In the genomic region with DNA sequence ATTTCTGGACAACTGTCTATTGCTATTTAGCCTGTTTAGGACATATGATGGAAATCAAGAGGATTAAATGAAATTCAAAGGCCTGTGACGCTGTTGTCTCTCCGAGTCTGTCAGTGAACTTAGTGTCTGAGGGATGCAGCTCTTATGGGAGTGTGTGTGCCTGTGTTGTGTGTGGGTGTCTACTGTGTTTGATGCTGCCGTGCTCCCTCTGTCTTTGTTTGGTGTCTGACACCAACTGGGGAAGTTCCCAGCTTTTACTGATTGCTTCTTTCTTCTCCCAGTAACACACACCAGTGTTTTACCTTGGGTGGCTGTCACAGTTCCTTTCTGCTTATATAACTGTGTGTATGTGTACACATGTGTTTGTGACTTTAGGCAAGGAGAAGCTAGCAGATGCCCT, we compare ENCODE assay signal across 30 mouse cellular contexts. TPM values are rescaled to one million over a fixed set of nuclear protein-coding genes. Genes with fewer than 3 reads are reported as not detected.
"Had no signal": no experiment of that assay in that cellular context is flagged by ENCODE, and none has a peak within 500 bp of the region (broad histone marks: within the 10 kb centered on the region; RNA-seq: fewer than 3 reads in every experiment).

No protein-coding gene starts in this region.

- ATAC-seq: forebrain, postnatal 0 days; hindbrain, embryonic 16.5 days; inflammation-experienced regulatory T-cells, adult 6 months; intestine, embryonic 15.5 days; intestine, postnatal 0 days had no signal

- H3K27ac ChIP-seq: heart, adult 2 months; heart, embryonic 10.5 days; hindbrain, embryonic 10.5 days; hindbrain, embryonic 14.5 days; intestine, embryonic 15.5 days; limb, embryonic 10.5 days; liver, embryonic 13.5 days had no signal

- H3K4me3 ChIP-seq: heart, adult 2 months; heart, embryonic 10.5 days; heart, embryonic 12.5 days; hindbrain, embryonic 10.5 days; intestine, embryonic 15.5 days; limb, embryonic 10.5 days; limb, embryonic 12.5 days; liver, embryonic 13.5 days had no signal

- DNase-seq: forebrain, postnatal 0 days; gastrocnemius, postnatal 14 days; gastrocnemius, postnatal 36 days; heart, adult 11 months; heart, adult 2 months; heart, postnatal 10 days; heart, postnatal 4 days; kidney, adult 18-20 months; kidney, adult 8-10 months; kidney, postnatal 10 days; kidney, postnatal 25 days; kidney, postnatal 4 days; layer of hippocampus, adult 9-11 months; liver; liver, embryonic 13.5 days had no signal

- H3K4me1 ChIP-seq: intestine, embryonic 15.5 days had no signal

RNA-seq across cellular contexts. Expression of a gene that starts 45.4 kb away (rescaled TPM):
- total RNA-seq: gastrocnemius, adult 18-20 months; gastrocnemius, adult 8-10 months; gastrocnemius, postnatal 36 days; heart, adult 2 months; heart, postnatal 25 days; layer of hippocampus, postnatal 25 days had no signal
- polyA plus RNA-seq: inflammation-experienced regulatory T-cells, adult 6 months; liver, embryonic 11.5 days; liver, embryonic 13.5 days had no signal
